Mouse (Mus musculus) forelimb bud, embryonic 11.5 days (tissue): Measurements from ENCODE around the gene Yipf3.

ENCODE experiments used
- DNase-seq: peaks from one replicate; pipeline ENCODE4 v3.0.0-alpha.2; 2012; ENCODE audit warnings: low read depth, low spot score

Gene Yipf3

DNA sequence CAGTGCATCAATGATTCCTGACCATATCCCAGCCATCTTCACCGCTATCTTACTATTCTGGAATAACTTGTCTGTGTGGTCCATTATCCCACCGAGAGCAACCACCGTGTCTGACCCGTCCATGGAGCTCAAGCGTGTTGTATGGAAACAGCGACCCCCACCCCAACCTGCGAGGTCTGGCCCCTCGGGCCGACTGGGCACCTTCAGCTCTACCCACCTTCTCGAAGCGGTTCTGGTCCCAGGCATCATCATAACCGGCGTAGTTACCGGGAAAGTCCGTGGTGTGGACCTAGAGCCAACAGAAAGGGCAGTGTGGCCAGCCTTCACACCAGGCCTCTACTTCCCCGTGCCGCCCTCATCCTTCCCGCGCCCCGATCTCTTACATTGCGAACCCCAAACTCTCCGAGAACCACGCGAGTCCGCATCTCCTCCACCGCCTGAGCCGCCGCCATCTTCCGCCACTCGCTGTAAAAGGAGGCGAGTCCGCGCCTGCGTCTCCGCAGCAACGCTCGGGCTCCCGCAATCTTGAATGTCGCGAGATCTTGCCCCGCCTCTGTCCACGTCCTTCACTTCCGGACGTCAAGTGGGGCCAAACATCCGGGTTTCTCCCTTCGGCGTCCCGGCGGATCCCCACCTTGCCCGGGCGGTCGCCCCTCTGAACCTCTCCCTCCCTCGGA, at the start of gene Yipf3, which contains the start of gene Polr1c:
TSS of gene Yipf3 (plus strand) at position 569 of the 677 bp plus-strand sequence.
TSS of gene Polr1c (minus strand) at position 543 of the 677 bp plus-strand sequence.
- peak; percentile 95 for DNase-seq

- DNase-seq: no peak
These were observed 46.7 kb upstream of the Yipf3 start for GRCm38 (mm10) chr17:46201151-46201550.

DNA sequence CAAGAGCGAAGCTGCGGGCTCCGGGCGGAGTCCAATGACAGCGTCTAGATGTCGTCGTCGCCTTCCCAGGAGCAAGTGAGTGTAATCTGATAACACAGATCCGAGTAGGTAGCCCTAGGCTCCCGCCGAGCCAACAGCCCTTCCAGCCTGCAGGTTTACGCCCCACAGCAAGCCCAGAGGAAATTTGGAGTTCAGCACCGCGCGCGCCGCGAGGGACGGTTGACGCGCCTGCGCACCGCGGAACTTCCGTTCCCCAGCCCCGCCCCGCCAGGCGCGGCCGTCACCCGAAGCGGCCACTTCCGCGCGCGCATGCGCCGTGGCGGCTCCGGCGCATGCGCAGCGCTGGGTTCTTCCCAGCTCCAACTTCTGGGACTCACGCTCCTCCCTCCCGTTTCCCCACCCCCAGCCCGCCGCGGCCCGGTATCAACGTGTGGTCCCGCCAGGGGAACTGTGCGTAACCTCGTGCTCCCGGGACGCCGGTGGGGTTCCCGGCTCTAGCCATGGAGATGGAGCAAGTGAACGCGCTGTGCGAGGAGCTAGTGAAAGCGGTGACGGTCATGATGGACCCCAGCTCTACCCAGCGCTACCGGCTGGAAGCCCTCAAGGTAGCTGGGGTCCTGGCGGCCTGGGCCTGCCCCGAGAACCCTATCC, 45.3 kb upstream of the Yipf3 start, which contains the start of the genes Polh and Xpo5:
TSS of gene Polh (minus strand) at position 225 of the 651 bp plus-strand sequence.
TSS of gene Xpo5 (plus strand) at position 362 of the 651 bp plus-strand sequence.
- DNase-seq: peak; percentile 98

GRCm38 (mm10) chr17:46203078-46203477, 44.8 kb upstream of the Yipf3 start:
- DNase-seq: no peak

DNA sequence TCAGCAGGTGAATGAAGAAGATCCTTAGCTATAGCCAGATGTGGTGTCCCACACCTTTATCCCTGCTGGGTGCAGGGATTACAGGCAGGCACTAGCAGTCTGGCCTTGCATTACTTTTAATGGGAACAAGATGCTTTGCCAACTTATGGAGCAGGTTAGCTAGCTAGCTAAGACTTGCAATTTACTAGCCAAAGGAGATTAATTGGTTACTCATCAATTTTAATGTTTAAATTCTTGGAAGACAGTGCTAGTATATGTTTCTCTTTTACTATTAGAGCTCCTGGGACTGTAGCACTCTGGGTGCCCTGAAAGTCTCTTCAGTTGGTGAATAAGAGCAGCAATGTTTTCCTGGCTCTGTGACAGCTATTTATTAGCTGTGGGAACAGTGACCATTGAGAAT, 41.2 kb upstream of the Yipf3 start:
- DNase-seq: no peak

GRCm38 (mm10) chr17:46210550-46210949, 37.3 kb upstream of the Yipf3 start:
- no peak for DNase-seq

DNA sequence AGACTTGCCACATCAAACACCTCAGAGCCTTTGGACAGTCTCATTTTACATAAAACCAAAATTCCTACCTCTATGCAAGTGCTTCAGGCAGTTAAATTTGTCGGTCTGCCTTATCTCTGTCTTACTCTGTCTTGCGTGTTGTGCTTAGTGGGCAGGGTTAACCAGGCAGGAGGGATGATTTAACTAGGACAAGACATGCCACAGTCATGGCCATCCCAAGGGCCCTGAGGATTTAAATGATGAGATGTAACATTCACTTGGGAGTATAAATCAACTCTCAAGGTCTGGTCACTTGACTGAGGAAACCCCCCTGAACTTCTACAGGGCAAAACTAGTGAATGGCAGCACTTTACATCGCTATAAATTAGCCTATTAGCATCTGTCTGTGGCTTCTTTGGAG, 26.3 kb upstream of the Yipf3 start:
- DNase-seq: no peak

DNA sequence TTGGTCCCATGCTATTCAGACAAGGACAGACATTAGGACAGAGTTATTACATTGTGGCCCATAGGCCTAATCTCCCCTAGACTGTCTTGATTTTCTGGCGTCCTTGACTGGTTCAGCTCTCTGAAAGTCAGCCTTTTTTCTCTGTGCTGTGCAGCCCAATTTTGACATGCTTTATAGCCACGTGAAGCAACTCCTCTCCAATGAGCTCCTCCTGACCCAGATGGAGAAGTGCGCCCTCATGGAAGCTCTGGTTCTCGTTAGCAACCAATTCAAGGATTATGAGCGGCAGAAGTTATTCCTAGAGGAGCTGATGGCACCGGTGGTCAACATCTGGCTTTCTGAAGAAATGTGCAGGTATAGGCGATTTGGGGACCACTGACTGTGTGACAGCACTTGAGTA, 20.3 kb upstream of the Yipf3 start:
- no peak for DNase-seq

- DNase-seq: no peak
These were observed 11.8 kb upstream of the Yipf3 start for GRCm38 (mm10) chr17:46236067-46236466.

- no peak for DNase-seq
These were observed 10.8 kb upstream of the Yipf3 start for GRCm38 (mm10) chr17:46237079-46237478.

- DNase-seq: no peak
These were observed 10.4 kb upstream of the Yipf3 start for GRCm38 (mm10) chr17:46237480-46237879.

- no peak for DNase-seq
These were observed 8.3 kb upstream of the Yipf3 start for GRCm38 (mm10) chr17:46239516-46240114.

DNA sequence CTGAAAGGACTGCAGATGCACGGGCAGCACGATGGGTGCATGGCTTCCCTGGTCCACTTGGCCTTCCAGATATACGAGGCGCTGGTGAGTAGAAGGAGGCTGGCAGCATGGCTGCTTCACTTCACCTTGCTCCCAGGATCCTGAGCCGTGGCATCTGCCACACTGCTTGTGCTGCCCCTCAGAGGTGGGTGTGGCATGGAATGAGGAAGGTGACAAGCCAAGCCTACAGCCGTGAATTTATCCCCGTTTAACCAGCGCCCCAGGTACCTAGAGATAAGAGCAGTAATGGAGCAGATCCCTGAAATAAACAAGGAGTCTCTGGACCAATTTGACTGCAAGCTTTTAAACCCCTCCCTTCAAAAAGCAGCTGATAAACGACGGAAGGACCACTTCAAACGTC, 6.4 kb upstream of the Yipf3 start:
- DNase-seq: no peak

DNA sequence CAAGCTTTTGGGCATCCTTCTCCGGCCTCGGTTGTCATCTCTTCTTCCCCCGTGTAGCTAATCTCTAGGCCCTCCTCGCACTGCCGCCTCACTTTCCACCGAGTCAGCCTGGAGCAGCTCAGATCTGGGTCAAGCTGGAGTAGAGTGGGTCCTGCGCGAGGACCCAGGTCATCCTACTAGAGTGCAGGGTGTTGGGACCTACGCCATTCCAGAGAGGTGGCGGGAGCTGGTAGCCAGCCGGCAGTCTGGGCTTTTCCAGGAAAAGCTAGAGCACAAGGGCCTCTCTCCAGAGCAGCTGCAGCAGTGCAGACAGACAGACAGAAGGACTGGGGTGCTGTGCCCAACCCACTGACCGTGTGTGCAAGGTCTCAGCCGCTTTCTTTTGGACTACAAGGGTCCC, 5.6 kb upstream of the Yipf3 start:
- DNase-seq: no peak

- no peak for DNase-seq
These were observed 4.9 kb upstream of the Yipf3 start for GRCm38 (mm10) chr17:46242993-46243392.

DNA sequence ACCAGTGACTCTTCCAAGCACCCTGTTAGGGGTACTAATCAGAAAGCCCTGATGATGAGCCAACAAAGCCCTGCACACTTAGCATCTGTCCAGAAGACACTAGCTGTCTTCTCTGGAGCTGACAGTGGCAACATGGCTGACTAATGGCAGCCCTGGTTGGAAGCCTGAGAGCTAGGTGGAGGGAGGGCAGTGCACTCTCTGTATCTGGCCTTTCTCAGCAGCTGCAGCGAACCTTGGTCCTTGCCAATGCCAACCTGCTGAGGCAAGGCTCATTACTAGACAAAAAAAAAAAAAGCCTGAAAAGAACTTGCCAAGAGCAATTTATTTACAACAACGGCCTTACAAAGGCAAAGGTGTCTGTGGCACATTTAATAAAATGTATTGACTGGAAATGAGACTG, 4.3 kb upstream of the Yipf3 start:
- no peak for DNase-seq

DNA sequence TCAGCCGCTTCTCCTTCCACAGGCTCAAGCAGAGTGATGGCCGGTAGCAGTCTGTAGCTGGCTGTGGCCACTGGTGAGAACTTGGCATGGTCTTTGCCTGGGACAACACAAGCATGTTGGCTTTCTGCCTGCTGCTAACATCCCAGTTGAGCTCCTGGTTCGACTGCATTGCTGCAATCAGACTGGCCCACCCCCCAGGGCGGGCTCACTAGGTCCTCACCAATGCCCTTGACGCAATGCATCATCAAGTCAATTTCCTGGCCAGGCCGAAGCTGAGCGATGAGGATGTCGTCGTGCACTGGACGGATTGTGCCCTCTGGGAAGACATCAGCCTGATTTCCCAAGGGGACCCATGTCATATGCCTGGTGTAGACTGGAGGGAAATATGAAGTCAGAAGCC, 3.3 kb upstream of the Yipf3 start:
- no peak for DNase-seq

DNA sequence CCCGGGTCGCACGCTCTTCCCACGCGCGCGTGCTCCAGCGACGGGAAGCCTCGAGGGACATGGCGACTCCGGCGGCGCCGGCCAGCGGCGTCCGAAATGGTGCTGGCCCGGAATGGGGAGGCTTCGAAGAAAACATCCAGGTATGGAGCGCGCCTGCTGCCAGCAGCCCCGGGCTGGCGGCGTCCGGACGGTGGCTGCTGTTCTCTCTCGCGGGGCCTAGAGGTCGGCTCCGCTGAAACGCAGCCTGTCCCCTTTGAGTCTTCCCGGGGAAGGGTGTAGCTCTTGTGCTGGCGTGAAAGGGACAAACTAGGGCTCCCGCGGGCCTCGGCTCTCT, 276 bp downstream of the Yipf3 start:
- DNase-seq: no peak

GRCm38 (mm10) chr17:46251174-46251573, 3.3 kb downstream of the Yipf3 start:
- DNase-seq: no peak

- DNase-seq: peak; percentile 49
These were observed 4.9 kb downstream of the Yipf3 start for GRCm38 (mm10) chr17:46252571-46253451.

DNA sequence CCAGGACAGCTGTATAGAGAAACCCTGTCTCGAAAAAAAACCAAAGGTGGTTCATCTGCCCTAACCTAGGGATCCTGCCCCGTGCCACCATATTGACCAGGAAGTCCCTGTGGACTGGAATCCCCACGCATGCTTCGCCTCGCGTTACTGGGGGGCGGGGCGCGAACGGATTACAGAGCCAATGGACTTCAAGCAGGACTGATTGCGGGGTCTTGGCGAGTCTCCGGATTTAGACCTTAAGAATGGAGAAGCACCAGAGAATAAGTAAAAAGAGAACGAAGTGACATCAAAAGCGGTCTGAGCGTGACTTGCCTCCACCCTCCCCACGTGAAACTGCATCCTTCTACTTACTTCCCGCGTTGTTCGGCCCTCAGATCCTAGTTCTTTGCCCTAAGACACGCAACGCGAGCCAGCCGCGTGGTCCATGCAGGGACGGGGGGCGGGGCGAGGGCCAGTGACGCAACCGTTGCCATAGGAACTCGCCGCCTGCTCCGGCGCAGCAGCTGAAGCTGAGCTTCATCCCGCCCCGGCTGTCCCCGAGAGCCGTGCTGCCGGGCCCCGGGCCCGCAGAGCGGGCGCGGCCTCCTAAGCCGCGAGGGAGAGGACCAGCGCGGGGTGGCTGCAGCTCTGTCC, 5.7 kb downstream of the Yipf3 start, which contains the start of gene Lrrc73:
TSS of gene Lrrc73 (plus strand) at position 80 of the 633 bp plus-strand sequence.
- peak; percentile 84 for DNase-seq
